ENCODE assay signal across 9 mouse cellular contexts in genomic region chr7:44521710-44522109, GRCm38 (mm10). TPM values are rescaled to one million over a fixed set of nuclear protein-coding genes. Genes with fewer than 3 reads are reported as not detected.
DNase-seq lines count a peak whose midpoint lies in the region; ATAC-seq and TF ChIP-seq lines count a peak whose summit lies in the region.
"Had no signal": no experiment of that assay in that cellular context is flagged by ENCODE, and none has a peak within 500 bp of the region (broad histone marks: within the 10 kb centered on the region; RNA-seq: fewer than 3 reads in every experiment).

No protein-coding gene starts in this region.

- DNase-seq in right cerebral cortex, postnatal 4 days, result peak; percentile 60
- DNase-seq in right cerebral cortex, postnatal 36 days (ENCODE audit: low spot score in 2 of 2), result no peak
- DNase-seq in cerebellum, adult 9-11 months, result peak; percentile 62
- DNase-seq in gastrocnemius, adult 2 months, result peak; percentile 82
- DNase-seq in neural tube, embryonic 11.5 days (ENCODE audit: low spot score), result peak; percentile 74
- peak; percentile 31 to 39 for DNase-seq in urinary bladder, postnatal 36 days (ENCODE audit: low spot score in 2 of 2)

- H3K27me3 ChIP-seq in intestine, postnatal 0 days (replicated peaks; ENCODE audit: control insufficient read depth, insufficient read depth, low read length), result peaks cover 21% of the 10 kb centered on the region
- H3K27me3 ChIP-seq in liver, embryonic 15.5 days, result peaks cover 84% of the 10 kb centered on the region
- H3K27me3 ChIP-seq in neural tube, embryonic 11.5 days (ENCODE audit: control insufficient read depth, insufficient read depth, low read length), result peaks cover 35% of the 10 kb centered on the region

- H3K9ac ChIP-seq in intestine, postnatal 0 days (ENCODE audit: low read depth, low read length), result no peak overlapping the region
- H3K9ac ChIP-seq in liver, embryonic 15.5 days, result no peak overlapping the region
- H3K9ac ChIP-seq in neural tube, embryonic 11.5 days (ENCODE audit: low read length), result no peak overlapping the region

- peak; percentile 71 for TF ChIP-seq CTCF in gastrocnemius, adult 2 months (IDR thresholded peaks at IDR 0.05)
- TF ChIP-seq CTCF in intestine, postnatal 0 days (IDR thresholded peaks at IDR 0.05; ENCODE audit: low read depth), result peak; percentile 91

- H3K36me3 ChIP-seq in intestine, postnatal 0 days (ENCODE audit: control insufficient read depth, insufficient read depth), result no peaks in the 10 kb centered on the region
- no peaks in the 10 kb centered on the region for H3K36me3 ChIP-seq in liver, embryonic 15.5 days (replicated peaks)
- no peaks in the 10 kb centered on the region for H3K36me3 ChIP-seq in neural tube, embryonic 11.5 days (ENCODE audit: control insufficient read depth, insufficient read depth, low read length)

- H3K4me2 ChIP-seq in intestine, postnatal 0 days (replicated peaks; ENCODE audit: low read depth), result peak overlapping the region; percentile 46
- H3K4me2 ChIP-seq in liver, embryonic 15.5 days, result peak overlapping the region; percentile 7; the same call in 1 of the 2 replicates
- 0 out of 2 replicates have a peak overlapping the region, but pooled peaks have one; percentile 16 for H3K4me2 ChIP-seq in neural tube, embryonic 11.5 days (ENCODE audit: low read depth)

- ATAC-seq in intestine, postnatal 0 days, result no peak
- no peak for ATAC-seq in liver, embryonic 15.5 days (ENCODE audit: insufficient read depth)
- 0 out of 2 replicates have a peak, but pooled peaks have one; percentile 35 for ATAC-seq in neural tube, embryonic 11.5 days (ENCODE audit: insufficient read depth, low FRiP score, low TSS enrichment)

- H3K9me3 ChIP-seq in intestine, postnatal 0 days (ENCODE audit: control insufficient read depth), result no peaks in the 10 kb centered on the region
- no peaks in the 10 kb centered on the region for H3K9me3 ChIP-seq in liver, embryonic 15.5 days (replicated peaks)
- H3K9me3 ChIP-seq in neural tube, embryonic 11.5 days (ENCODE audit: control insufficient read depth, low read length), result no peaks in the 10 kb centered on the region

- H3K27ac ChIP-seq in gastrocnemius, adult 2 months, result peak overlapping the region; percentile 99
- H3K27ac ChIP-seq in intestine, postnatal 0 days (ENCODE audit: low read depth, low read length), result no peak overlapping the region
- H3K27ac ChIP-seq in liver, embryonic 15.5 days (replicated peaks), result no peak overlapping the region
- no peak overlapping the region for H3K27ac ChIP-seq in neural tube, embryonic 11.5 days (ENCODE audit: low read depth, low read length)

- H3K4me3 ChIP-seq in gastrocnemius, adult 2 months, result peak overlapping the region; percentile 79
- no peak overlapping the region for H3K4me3 ChIP-seq in intestine, postnatal 0 days (ENCODE audit: low read depth, low read length)
- H3K4me3 ChIP-seq in liver, embryonic 15.5 days (replicated peaks), result no peak overlapping the region
- no peak overlapping the region for H3K4me3 ChIP-seq in neural tube, embryonic 11.5 days (ENCODE audit: low read depth, low read length)
- H3K4me3 ChIP-seq: erythroblast, embryonic 14.5 days had no signal

- H3K4me1 ChIP-seq in intestine, postnatal 0 days (replicated peaks; ENCODE audit: control insufficient read depth, insufficient read depth, low read length), result no peaks in the 10 kb centered on the region; the same call in 1 of the 2 replicates
- H3K4me1 ChIP-seq in liver, embryonic 15.5 days (replicated peaks), result 0 out of 2 replicates have a peak, but pooled peaks cover 6% of the 10 kb centered on the region
- no peaks in the 10 kb centered on the region; the same call in 1 of the 2 replicates for H3K4me1 ChIP-seq in neural tube, embryonic 11.5 days (ENCODE audit: control insufficient read depth, insufficient read depth, low read length)

- intact Hi-C loops in gastrocnemius, adult 2 months (cut with DNase I), result loop anchor here (5.0 kb wide), 1 partner anchor 41 kb away; no protein-coding TSS in a partner anchor

- WGBS in intestine, postnatal 0 days, result 2% methylated on average over 20 of the region's 20 CpGs
- 4% methylated on average over 20 of the region's 20 CpGs for WGBS in liver, embryonic 15.5 days (ENCODE audit: insufficient replicate concordance)
- 2% methylated on average over 20 of the region's 20 CpGs for WGBS in neural tube, embryonic 11.5 days

RNA-seq across cellular contexts. Expression of gene Mybpc2, which starts 2.7 kb away (rescaled TPM):
- 1,000 to 10,000 TPM; 2,660 to 4,973 TPM for total RNA-seq in gastrocnemius, adult 2 months (2021)
- 0.13 and 0.18 TPM in 2 replicates for polyA plus RNA-seq in intestine, postnatal 0 days (2015; fragmentation: Nextera tagmentation; extraction: Ambion mirVana)
- polyA plus RNA-seq in liver, embryonic 15.5 days (2015; fragmentation: Nextera tagmentation; extraction: Ambion mirVana), result 0.08 and 0.10 TPM in 2 replicates
- 0.07 TPM in 1 of 2 replicates, not detected in the other for polyA plus RNA-seq in neural tube, embryonic 11.5 days (2014; fragmentation: Nextera tagmentation; extraction: Ambion mirVana)
- polyA plus RNA-seq: erythroblast, embryonic 14.5 days had no signal

RNA-seq across cellular contexts. Expression of gene Spib, which starts 10.2 kb away (rescaled TPM):
- total RNA-seq in gastrocnemius, adult 2 months (2021), result under 1 TPM in 1 of 2 experiments, not detected in 1; 0.08 TPM
- 0.17 and 0.33 TPM in 2 replicates for polyA plus RNA-seq in intestine, postnatal 0 days (2015; fragmentation: Nextera tagmentation; extraction: Ambion mirVana)
- 0.85 and 0.89 TPM in 2 replicates for polyA plus RNA-seq in liver, embryonic 15.5 days (2015; fragmentation: Nextera tagmentation; extraction: Ambion mirVana)
- polyA plus RNA-seq in neural tube, embryonic 11.5 days (2014; fragmentation: Nextera tagmentation; extraction: Ambion mirVana), result not detected in 2 replicates

RNA-seq across cellular contexts. Expression of gene Fam71e1, which starts 25.3 kb away (rescaled TPM):
- total RNA-seq in gastrocnemius, adult 2 months (2021), result 1 to 10 TPM; 2.4 to 5.5 TPM
- 4.4 and 5.2 TPM in 2 replicates for polyA plus RNA-seq in intestine, postnatal 0 days (2015; fragmentation: Nextera tagmentation; extraction: Ambion mirVana)
- 1.7 and 2.0 TPM in 2 replicates for polyA plus RNA-seq in liver, embryonic 15.5 days (2015; fragmentation: Nextera tagmentation; extraction: Ambion mirVana)
- 12.3 and 13.3 TPM in 2 replicates for polyA plus RNA-seq in neural tube, embryonic 11.5 days (2014; fragmentation: Nextera tagmentation; extraction: Ambion mirVana)

RNA-seq across cellular contexts. Expression of gene Emc10, which starts 25.4 kb away (rescaled TPM):
- 10 to 100 TPM; 43.6 to 52.2 TPM for total RNA-seq in gastrocnemius, adult 2 months (2021)
- 68.6 and 74.8 TPM in 2 replicates for polyA plus RNA-seq in intestine, postnatal 0 days (2015; fragmentation: Nextera tagmentation; extraction: Ambion mirVana)
- polyA plus RNA-seq in liver, embryonic 15.5 days (2015; fragmentation: Nextera tagmentation; extraction: Ambion mirVana), result 45.9 and 55.4 TPM in 2 replicates
- polyA plus RNA-seq in neural tube, embryonic 11.5 days (2014; fragmentation: Nextera tagmentation; extraction: Ambion mirVana), result 104 and 110 TPM in 2 replicates

RNA-seq across cellular contexts. Expression of gene Pold1, which starts 26.9 kb away (rescaled TPM):
- 1 to 10 TPM; 4.1 to 5.1 TPM for total RNA-seq in gastrocnemius, adult 2 months (2021)
- 16.8 and 18.3 TPM in 2 replicates for polyA plus RNA-seq in intestine, postnatal 0 days (2015; fragmentation: Nextera tagmentation; extraction: Ambion mirVana)
- polyA plus RNA-seq in liver, embryonic 15.5 days (2015; fragmentation: Nextera tagmentation; extraction: Ambion mirVana), result 51.9 and 54.8 TPM in 2 replicates
- 62.3 and 64.8 TPM in 2 replicates for polyA plus RNA-seq in neural tube, embryonic 11.5 days (2014; fragmentation: Nextera tagmentation; extraction: Ambion mirVana)

Comparison
In these comparisons a context has a peak if more than half of its experiments do, and no peak if none do; other contexts are left out.
1. DNase-seq: peak in right cerebral cortex, postnatal 4 days (single experiment), cerebellum, adult 9-11 months (single experiment), gastrocnemius, adult 2 months (single experiment), neural tube, embryonic 11.5 days (single experiment) and urinary bladder, postnatal 36 days (2 of 2); none in right cerebral cortex, postnatal 36 days (0 of 2).
2. Peak in every context shown above with its lines, with median percentiles within 50 percentile points of each other: H3K4me2 ChIP-seq.